Mouse (Mus musculus) CH12.LX (cell line): ENCODE results near the gene Itpr1. TPM values are rescaled to one million over a fixed set of nuclear protein-coding genes. Genes with fewer than 3 reads are reported as not detected.
A peak's percentile ranks its signal among the peaks of the same experiment; 100 is the strongest.

ENCODE experiments used
- DNase-seq: peaks from one replicate; pipeline ENCODE4 v3.0.0-alpha.2; 2013; ENCODE audit errors: extremely low read depth
- H3K27ac ChIP-seq: 2 replicates; pipeline ENCODE4 v1.5.1; 2012; ENCODE audit warnings: low read depth, mild to moderate bottlenecking, control low read depth, moderate library complexity; ENCODE audit not compliant: insufficient read depth
- H3K27me3 ChIP-seq: replicated peaks from 2 replicates; pipeline ENCODE3; 2012; ENCODE audit warnings: inconsistent platforms
- H3K36me3 ChIP-seq, 2 experiments: replicated peaks in 1 of 2; 2 replicates each; pipeline versions ENCODE3 to v1.6.1; 2012; ENCODE audit warnings: inconsistent platforms in 1 of 2, low read length in 1 of 2, mild to moderate bottlenecking in 1 of 2, mixed read lengths in 1 of 2, moderate library complexity in 1 of 2; ENCODE audit not compliant: control insufficient read depth in 1 of 2, insufficient read depth in 1 of 2
- H3K4me1 ChIP-seq, 2 experiments: 2 replicates each; pipeline ENCODE4 v1.6.1; 2012; ENCODE audit warnings: inconsistent platforms in 1 of 2, moderate library complexity in 1 of 2; ENCODE audit not compliant: insufficient read depth in 2 of 2, control insufficient read depth in 1 of 2
- H3K4me2 ChIP-seq: 2 replicates; pipeline ENCODE4 v1.6.1; 2012; ENCODE audit warnings: low read depth, mild to moderate bottlenecking, control low read depth; ENCODE audit not compliant: poor library complexity, insufficient read depth, severe bottlenecking
- H3K4me3 ChIP-seq, 3 experiments: fragments of 150-350 bp in 1 of 3; sonication (generic) in 1 of 3; replicated peaks in 1 of 3; 2 replicates each; pipeline versions ENCODE3 to v1.5.1; 2011 to 2012; ENCODE audit warnings: low read depth in 2 of 3, low read length in 2 of 3, mild to moderate bottlenecking in 2 of 3, moderate library complexity in 2 of 3, control low read depth in 1 of 3, improper control_type of control experiment in 1 of 3, inconsistent platforms in 1 of 3, mixed read lengths in 1 of 3; ENCODE audit not compliant: poor library complexity in 1 of 3
- H3K79me2 ChIP-seq: replicated peaks from 2 replicates; pipeline ENCODE4 v1.6.1; 2012; ENCODE audit warnings: mild to moderate bottlenecking, moderate library complexity; ENCODE audit not compliant: control insufficient read depth, poor library complexity, insufficient read depth, severe bottlenecking; ENCODE audit errors: extremely low read depth
- H3K9ac ChIP-seq: 2 replicates; pipeline ENCODE4 v1.6.1; 2012; ENCODE audit warnings: low read depth, mild to moderate bottlenecking, control low read depth, moderate library complexity; ENCODE audit not compliant: insufficient read depth
- H3K9me3 ChIP-seq: replicated peaks from 2 replicates; pipeline ENCODE3; 2012; ENCODE audit warnings: low read length, inconsistent platforms, mixed read lengths
- BHLHE40 ChIP-seq: IDR thresholded peaks from 2 replicates; pipeline ENCODE4 v1.6.1; 2011; ENCODE audit warnings: mild to moderate bottlenecking, low read depth, low read length, improper control_type of control experiment
- CHD2 ChIP-seq: IDR thresholded peaks from 2 replicates; pipeline ENCODE4 v1.6.1; 2011; ENCODE audit warnings: low read length, improper control_type of control experiment
- E2F4 ChIP-seq: IDR thresholded peaks from 2 replicates; pipeline ENCODE4 v1.6.1; 2011; ENCODE audit warnings: low read depth, low read length, improper control_type of control experiment; ENCODE audit not compliant: insufficient replicate concordance
- EP300 ChIP-seq: IDR thresholded peaks from 2 replicates; pipeline ENCODE4 v1.6.1; 2011; ENCODE audit warnings: low read length, improper control_type of control experiment
- ETS1 ChIP-seq: conservative IDR thresholded peaks from 2 replicates; pipeline ENCODE4 v1.6.1; 2012; ENCODE audit warnings: low read depth, mild to moderate bottlenecking, inconsistent platforms, low read length, improper control_type of control experiment, moderate library complexity
- GABPA ChIP-seq: IDR thresholded peaks from 2 replicates; pipeline ENCODE4 v1.6.1; 2012; ENCODE audit warnings: low read depth, low read length, improper control_type of control experiment, inconsistent platforms; ENCODE audit not compliant: insufficient replicate concordance
- HCFC1 ChIP-seq: IDR thresholded peaks from 2 replicates; pipeline ENCODE4 v1.6.1; 2012; ENCODE audit warnings: low read depth, mild to moderate bottlenecking, inconsistent platforms, low read length, improper control_type of control experiment
- IRF4 ChIP-seq: IDR thresholded peaks from 2 replicates; pipeline ENCODE4 v1.6.1; 2014; ENCODE audit warnings: low read depth, mild to moderate bottlenecking, inconsistent platforms, low read length, improper control_type of control experiment
- JUN ChIP-seq: IDR thresholded peaks from 2 replicates; pipeline ENCODE4 v1.6.1; 2011; ENCODE audit warnings: low read depth, mild to moderate bottlenecking, low read length, improper control_type of control experiment, moderate library complexity; ENCODE audit not compliant: insufficient read depth
- JUND ChIP-seq: conservative IDR thresholded peaks from 2 replicates; pipeline ENCODE4 v1.6.1; 2011; ENCODE audit warnings: low read depth, low read length, improper control_type of control experiment
- KAT2A ChIP-seq: IDR thresholded peaks from 2 replicates; pipeline ENCODE4 v1.6.1; 2012; ENCODE audit warnings: low read length, improper control_type of control experiment, inconsistent platforms; ENCODE audit not compliant: insufficient replicate concordance
- MAX ChIP-seq: IDR thresholded peaks from 2 replicates; pipeline ENCODE4 v1.6.1; 2011; ENCODE audit warnings: low read length, improper control_type of control experiment
- MEF2A ChIP-seq: IDR thresholded peaks from 2 replicates; pipeline ENCODE4 v1.6.1; 2014; ENCODE audit warnings: low read depth, mild to moderate bottlenecking, inconsistent platforms, low read length, improper control_type of control experiment, borderline replicate concordance
- MXI1 ChIP-seq: IDR thresholded peaks from 2 replicates; pipeline ENCODE4 v1.6.1; 2011; ENCODE audit warnings: mild to moderate bottlenecking, low read depth, low read length, improper control_type of control experiment
- MYC ChIP-seq: IDR thresholded peaks from 2 replicates; pipeline ENCODE4 v1.6.1; 2011; ENCODE audit warnings: low read depth, mild to moderate bottlenecking, improper control_type of control experiment, low read length
- NELFE ChIP-seq: IDR thresholded peaks from 2 replicates; pipeline ENCODE4 v1.6.1; 2011; ENCODE audit warnings: low read depth, low read length, improper control_type of control experiment
- NRF1 ChIP-seq: IDR thresholded peaks from 2 replicates; pipeline ENCODE4 v1.6.1; 2014; ENCODE audit warnings: low read depth, mild to moderate bottlenecking, inconsistent platforms, low read length, improper control_type of control experiment, moderate library complexity
- PAX5 ChIP-seq: IDR thresholded peaks from 2 replicates; pipeline ENCODE4 v1.6.1; 2012; ENCODE audit warnings: low read length, inconsistent platforms, mixed read lengths
- POLR2AphosphoS2 ChIP-seq: IDR thresholded peaks from 2 replicates; pipeline ENCODE4 v1.6.1; 2011; ENCODE audit warnings: low read depth, low read length, improper control_type of control experiment
- RAD21 ChIP-seq: IDR thresholded peaks from 2 replicates; pipeline ENCODE4 v1.6.1; 2011; ENCODE audit warnings: low read depth, mild to moderate bottlenecking, low read length, improper control_type of control experiment, moderate library complexity
- RCOR1 ChIP-seq: conservative IDR thresholded peaks from 2 replicates; pipeline ENCODE4 v1.6.1; 2012; ENCODE audit warnings: low read depth, mild to moderate bottlenecking, inconsistent platforms, low read length, improper control_type of control experiment
- SIN3A ChIP-seq: IDR thresholded peaks from 2 replicates; pipeline ENCODE4 v1.6.1; 2012; ENCODE audit warnings: low read length, improper control_type of control experiment, inconsistent platforms
- SMC3 ChIP-seq: IDR thresholded peaks from 2 replicates; pipeline ENCODE4 v1.6.1; 2011; ENCODE audit warnings: low read depth, low read length, improper control_type of control experiment
- TBP ChIP-seq: conservative IDR thresholded peaks from 2 replicates; pipeline ENCODE4 v1.6.1; 2011; ENCODE audit warnings: low read depth, low read length, improper control_type of control experiment
- TCF12 ChIP-seq: IDR thresholded peaks from 2 replicates; pipeline ENCODE4 v1.6.1; 2014; ENCODE audit warnings: low read depth, mild to moderate bottlenecking, inconsistent platforms, low read length, improper control_type of control experiment
- UBTF ChIP-seq: IDR thresholded peaks from 2 replicates; pipeline ENCODE4 v1.6.1; 2012; ENCODE audit warnings: low read depth, mild to moderate bottlenecking, inconsistent platforms, low read length, improper control_type of control experiment, moderate library complexity
- USF2 ChIP-seq: conservative IDR thresholded peaks from 2 replicates; pipeline ENCODE4 v1.6.1; 2011; ENCODE audit warnings: low read depth, low read length, improper control_type of control experiment
- ZC3H11A ChIP-seq: IDR thresholded peaks from 2 replicates; pipeline ENCODE4 v1.6.1; 2012; ENCODE audit warnings: low read depth, mild to moderate bottlenecking, inconsistent platforms, low read length, improper control_type of control experiment
- ZKSCAN1 ChIP-seq: IDR thresholded peaks from 2 replicates; pipeline ENCODE4 v1.6.1; 2012; ENCODE audit warnings: low read depth, inconsistent platforms, low read length, improper control_type of control experiment, borderline replicate concordance
- ZMIZ1 ChIP-seq: IDR thresholded peaks from 2 replicates; pipeline ENCODE4 v1.6.1; 2012; ENCODE audit warnings: low read depth, mild to moderate bottlenecking, inconsistent platforms, low read length, improper control_type of control experiment
- ZNF384 ChIP-seq: IDR thresholded peaks from 2 replicates; pipeline ENCODE4 v1.6.1; 2012; ENCODE audit warnings: low read depth, low read length, improper control_type of control experiment, inconsistent platforms
- dilution Hi-C: fragments of 300-500 bp; cut with MboI; formaldehyde crosslinking; loops from 2 replicates; pipeline ENCODE4 v1.14.3; 2020; ENCODE audit warnings: low sequenced_read_pairs; ENCODE audit not compliant: extremely low pct_unique_long_range_greater_than_20kb, extremely low pct_ligation_motif_present
- in situ Hi-C: fragments of 300-500 bp; cut with MboI; formaldehyde crosslinking; loops from 3 replicates; pipeline ENCODE4 v1.14.3; 2019; ENCODE audit warnings: low sequenced_read_pairs, low pct_ligation_motif_present, low pct_unique_long_range_greater_than_20kb, mixed read lengths
- polyA plus RNA-seq: library from polyadenylated mRNA; unstranded; fragments of >175 nt; gene quantifications from 2 replicates; pipeline ENCODE4 v1.2.1, GENCODE M21; 2012; ENCODE audit warnings: low read depth; ENCODE audit not compliant: insufficient read length
- total RNA-seq, 2 experiments: library from RNA; depleted of rRNA; stranded (reverse); fragments of 300-350 nt in 1 of 2; fragments of >200 nt in 1 of 2; gene quantifications; 2 replicates each; pipeline ENCODE4 v1.2.3; 2012 to 2014

Gene Itpr1
- total and polyA plus RNA-seq, 3 experiments = 42.8 to 73.1 (median 53.4) TPM

- H3K9me3 ChIP-seq = peaks cover 3% of the 10 kb centered on the region
- dilution Hi-C loops = no loop called here
- TF ChIP-seq MXI1 = no peak
- TF ChIP-seq IRF4 = no peak
- no peak for TF ChIP-seq ETS1
- no peak for TF ChIP-seq NELFE
- no peak for TF ChIP-seq NRF1
- TF ChIP-seq RCOR1 = no peak
- no peak for TF ChIP-seq JUND
- no peak for TF ChIP-seq ZNF384
- TF ChIP-seq CHD2 = no peak
- TF ChIP-seq UBTF = no peak
- no peak for TF ChIP-seq ZKSCAN1
- no peak for TF ChIP-seq E2F4
- TF ChIP-seq SIN3A = no peak
- TF ChIP-seq SMC3 = no peak
- TF ChIP-seq, all 38 proteins: peak for 0
- Histone ChIP-seq H3K9ac (no peak overlapping the region), H3K27ac (no peak overlapping the region), H3K4me1 (peaks cover 21 to 72% of the 10 kb centered on the region in 2 experiments), H3K27me3 (no peaks in the 10 kb centered on the region), H3K79me2 (peaks cover 8% of the 10 kb centered on the region), H3K4me3 (no peak overlapping the region), H3K36me3 (peaks cover 9 to 55% of the 10 kb centered on the region in 2 experiments), H3K4me2 (no peak overlapping the region)
- no peak for DNase-seq
- in situ Hi-C loops = no loop called here
Measured at GRCm38 (mm10) chr6:108284688-108285087, 71.8 kb downstream of the Itpr1 start.

- peaks cover 20 to 64% of the 10 kb centered on the region in 2 experiments for H3K4me1 ChIP-seq
- peak; percentile 35 for DNase-seq
- dilution Hi-C loops (no loop called here), in situ Hi-C loops (no loop called here)
- H3K9ac ChIP-seq = no peak overlapping the region
- H3K36me3 ChIP-seq = peaks cover 16 to 55% of the 10 kb centered on the region in 2 experiments
- peaks cover 3% of the 10 kb centered on the region for H3K9me3 ChIP-seq
- H3K79me2 ChIP-seq = peaks cover 3% of the 10 kb centered on the region; the same call in 1 of the 2 replicates
- peak overlapping the region; percentile 10; the same call in 1 of the 2 replicates for H3K4me2 ChIP-seq
- no peaks in the 10 kb centered on the region for H3K27me3 ChIP-seq
- H3K27ac ChIP-seq = peak overlapping the region; percentile 54
- H3K4me3 ChIP-seq = no peak overlapping the region
- TF ChIP-seq MXI1 (peak; percentile 74; the same call in 1 of the 2 replicates), ETS1 (peak; percentile 83), EP300 (peak; percentile 93), KAT2A (no peak), TCF12 (peak; percentile 67; the same call in 1 of the 2 replicates), PAX5 (no peak), NRF1 (no peak), MEF2A (peak; percentile 98), MAX (0 out of 2 replicates have a peak, but pooled peaks have one; percentile 66), RAD21 (no peak), JUND (peak; percentile 37), HCFC1 (no peak), BHLHE40 (peak; percentile 86), TBP (0 out of 2 replicates have a peak, but pooled peaks have one; percentile 23), ZC3H11A (no peak), ZMIZ1 (no peak), MYC (peak; percentile 81; the same call in 1 of the 2 replicates), NELFE (0 out of 2 replicates have a peak, but pooled peaks have one; percentile 16), JUN (no peak), USF2 (no peak), RCOR1 (peak; percentile 88; the same call in 1 of the 2 replicates), GABPA (no peak), IRF4 (peak; percentile 95), ZKSCAN1 (no peak), ZNF384 (no peak), POLR2AphosphoS2 (no peak)
Measured at GRCm38 (mm10) chr6:108288979-108289378, 76.1 kb downstream of the Itpr1 start.
